ENCODE assay signal across 21 mouse cellular contexts in the genomic region with DNA sequence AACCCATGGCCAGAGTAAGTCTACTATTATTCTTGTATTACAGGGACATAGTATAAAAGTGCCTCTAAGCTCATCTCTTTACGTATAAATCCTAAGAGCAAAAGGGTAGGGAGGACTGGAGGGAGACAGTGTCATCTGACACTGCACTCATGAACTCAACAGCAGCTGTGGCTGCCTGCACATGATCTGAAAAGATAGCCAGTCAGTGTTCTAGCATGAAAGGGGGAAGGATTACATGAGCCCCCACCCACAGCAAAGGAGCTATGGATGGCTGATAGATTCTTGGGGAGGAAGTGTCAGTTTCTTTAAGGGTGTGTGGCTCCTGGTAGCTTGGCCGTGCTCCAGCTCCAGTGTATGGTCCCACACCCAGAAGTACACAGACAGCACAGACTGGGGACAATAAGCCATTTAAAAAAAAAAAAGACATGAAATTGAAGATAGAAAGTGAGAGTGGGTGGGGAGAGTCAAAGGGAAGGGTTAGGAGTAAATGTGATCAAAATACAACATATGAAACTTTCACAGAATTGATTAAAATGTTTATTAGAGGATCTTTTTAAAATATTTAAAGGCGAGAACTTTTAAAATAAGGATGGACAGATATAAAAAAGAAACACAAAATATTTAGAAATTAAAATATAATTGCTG. TPM values are rescaled to one million over a fixed set of nuclear protein-coding genes. Genes with fewer than 3 reads are reported as not detected.
A peak's percentile ranks its signal among the peaks of the same experiment; 100 is the strongest.
DNase-seq lines count a peak whose midpoint lies in the region; ATAC-seq lines count a peak whose summit lies in the region.
"Had no signal": no experiment of that assay in that cellular context is flagged by ENCODE, and none has a peak within 500 bp of the region (broad histone marks: within the 10 kb centered on the region; RNA-seq: fewer than 3 reads in every experiment).

No protein-coding gene starts in this region.

- H3K27me3 ChIP-seq in heart, embryonic 11.5 days (ENCODE audit: control insufficient read depth, insufficient read depth, low read length), result no peaks in the 10 kb centered on the region
- no peaks in the 10 kb centered on the region for H3K27me3 ChIP-seq in liver, embryonic 15.5 days
- H3K27me3 ChIP-seq in forebrain, embryonic 11.5 days (ENCODE audit: control insufficient read depth, insufficient read depth, low read length), result no peaks in the 10 kb centered on the region
- H3K27me3 ChIP-seq: forebrain, embryonic 13.5 days; limb, embryonic 15.5 days had no signal

- DNase-seq in heart, adult 11 months, result no peak
- DNase-seq in liver, result no peak
- DNase-seq in MEL-GATA-1-ER (ENCODE audit: extremely low read depth, low read depth), result peak; percentile 74
- peak; percentile 24 for DNase-seq in heart, postnatal 4 days
- DNase-seq in urinary bladder, postnatal 4 days (ENCODE audit: low spot score in 2 of 2), result no peak
- DNase-seq in forebrain, embryonic 11.5 days (ENCODE audit: low spot score), result no peak
- DNase-seq: adrenal gland, adult 8-10 months; cerebellum, adult 18-20 months; retina, postnatal 1 day; thymus, adult 2 months had no signal

- no peak overlapping the region for H3K9ac ChIP-seq in heart, embryonic 11.5 days (ENCODE audit: low read depth, low read length)
- no peak overlapping the region for H3K9ac ChIP-seq in liver, embryonic 15.5 days
- no peak overlapping the region for H3K9ac ChIP-seq in forebrain, embryonic 11.5 days (ENCODE audit: low read length)
- H3K9ac ChIP-seq: forebrain, embryonic 13.5 days; limb, embryonic 15.5 days had no signal

- ATAC-seq in heart, embryonic 11.5 days (replicated peaks; ENCODE audit: insufficient number of reproducible peaks, low FRiP score, low TSS enrichment), result 0 out of 2 replicates have a peak, but pooled peaks have one; percentile 4
- ATAC-seq in liver, embryonic 15.5 days (ENCODE audit: insufficient read depth), result peak; percentile 31; the same call in 1 of the 2 replicates
- no peak for ATAC-seq in forebrain, embryonic 11.5 days (replicated peaks; ENCODE audit: low FRiP score)
- ATAC-seq: forebrain, embryonic 13.5 days; hindbrain, embryonic 16.5 days had no signal

- H3K4me2 ChIP-seq in heart, embryonic 11.5 days, result peak overlapping the region; percentile 38
- H3K4me2 ChIP-seq in liver, embryonic 15.5 days, result no peak overlapping the region
- no peak overlapping the region for H3K4me2 ChIP-seq in forebrain, embryonic 11.5 days (ENCODE audit: low read depth, low read length, severe bottlenecking)
- H3K4me2 ChIP-seq: forebrain, embryonic 13.5 days; limb, embryonic 15.5 days had no signal

- no peaks in the 10 kb centered on the region for H3K36me3 ChIP-seq in heart, embryonic 11.5 days (ENCODE audit: control insufficient read depth, insufficient read depth, low read length)
- H3K36me3 ChIP-seq in liver, embryonic 15.5 days (replicated peaks), result no peaks in the 10 kb centered on the region
- no peaks in the 10 kb centered on the region for H3K36me3 ChIP-seq in forebrain, embryonic 11.5 days (ENCODE audit: control insufficient read depth, insufficient read depth, low read length)
- H3K36me3 ChIP-seq: limb, embryonic 15.5 days had no signal

- WGBS in heart, embryonic 11.5 days (ENCODE audit: insufficient replicate concordance), result 44% methylated on average over 3 of the region's 3 CpGs
- 42% methylated on average over 3 of the region's 3 CpGs for WGBS in liver, embryonic 15.5 days (ENCODE audit: insufficient replicate concordance)
- WGBS in forebrain, embryonic 11.5 days, result 74% methylated on average over 3 of the region's 3 CpGs

- peak overlapping the region; percentile 68 for H3K27ac ChIP-seq in heart, embryonic 11.5 days (ENCODE audit: low read depth, low read length)
- no peak overlapping the region for H3K27ac ChIP-seq in liver, embryonic 15.5 days (replicated peaks)
- no peak overlapping the region for H3K27ac ChIP-seq in forebrain, embryonic 11.5 days (ENCODE audit: low read depth, low read length)
- H3K27ac ChIP-seq: forebrain, embryonic 13.5 days; limb, embryonic 15.5 days had no signal

- no peak overlapping the region for H3K4me3 ChIP-seq in heart, embryonic 11.5 days (ENCODE audit: low read depth, low read length)
- no peak overlapping the region for H3K4me3 ChIP-seq in liver, embryonic 15.5 days (replicated peaks)
- H3K4me3 ChIP-seq in forebrain, embryonic 11.5 days (ENCODE audit: low read depth, low read length), result no peak overlapping the region
- H3K4me3 ChIP-seq: forebrain, embryonic 13.5 days; limb, embryonic 15.5 days; megakaryocyte, embryonic 14.5 days had no signal

- H3K9me3 ChIP-seq in heart, embryonic 11.5 days (replicated peaks; ENCODE audit: control insufficient read depth, low read length), result no peaks in the 10 kb centered on the region
- no peaks in the 10 kb centered on the region for H3K9me3 ChIP-seq in liver, embryonic 15.5 days (replicated peaks)
- no peaks in the 10 kb centered on the region for H3K9me3 ChIP-seq in forebrain, embryonic 11.5 days (ENCODE audit: control insufficient read depth, low read length)
- H3K9me3 ChIP-seq: forebrain, embryonic 13.5 days; limb, embryonic 15.5 days; megakaryocyte, embryonic 14.5 days had no signal

- H3K4me1 ChIP-seq in heart, embryonic 11.5 days (ENCODE audit: control insufficient read depth, insufficient read depth, low read length), result peaks cover 18% of the 10 kb centered on the region
- peaks cover 8% of the 10 kb centered on the region for H3K4me1 ChIP-seq in liver, embryonic 15.5 days (replicated peaks)
- no peaks in the 10 kb centered on the region for H3K4me1 ChIP-seq in forebrain, embryonic 11.5 days (replicated peaks; ENCODE audit: control insufficient read depth, insufficient read depth, low read length)
- H3K4me1 ChIP-seq: limb, embryonic 15.5 days; megakaryocyte, embryonic 14.5 days had no signal

RNA-seq across cellular contexts. Expression of gene Slc47a2, which starts 22.6 kb away (rescaled TPM):
- 0.19 TPM in 1 of 2 replicates, not detected in the other for polyA plus RNA-seq in heart, embryonic 11.5 days (2014; fragmentation: Nextera tagmentation; extraction: Ambion mirVana)
- polyA plus RNA-seq in liver, embryonic 15.5 days (2015; fragmentation: Nextera tagmentation; extraction: Ambion mirVana), result 0.03 and 0.06 TPM in 2 replicates
- total RNA-seq in heart, postnatal 4 days (2021), result under 1 TPM; 0.11 to 0.12 TPM
- polyA plus RNA-seq in forebrain, embryonic 11.5 days (2014; fragmentation: Nextera tagmentation; extraction: Ambion mirVana), result not detected in 2 replicates
- total RNA-seq: adrenal gland, adult 8-10 months; granulocyte monocyte progenitor cell, adult 5-6 weeks; monocyte, adult 5-6 weeks; neutrophil, adult 5-6 weeks had no signal
- polyA plus RNA-seq: brain, embryonic 14.5 days; forebrain, embryonic 13.5 days; limb, embryonic 15.5 days; stomach, embryonic 14.5 days had no signal

RNA-seq across cellular contexts. Expression of gene Aldh3a2, which starts 52.8 kb away (rescaled TPM):
- 26.1 and 33.5 TPM in 2 replicates for polyA plus RNA-seq in heart, embryonic 11.5 days (2014; fragmentation: Nextera tagmentation; extraction: Ambion mirVana)
- 32.4 and 33.0 TPM in 2 replicates for polyA plus RNA-seq in liver, embryonic 15.5 days (2015; fragmentation: Nextera tagmentation; extraction: Ambion mirVana)
- total RNA-seq in heart, postnatal 4 days (2021), result 10 to 100 TPM; 43.4 to 43.6 TPM
- polyA plus RNA-seq in forebrain, embryonic 11.5 days (2014; fragmentation: Nextera tagmentation; extraction: Ambion mirVana), result 20.9 and 21.8 TPM in 2 replicates

RNA-seq across cellular contexts. Expression of gene Slc47a1, which starts 58.1 kb away (rescaled TPM):
- polyA plus RNA-seq in heart, embryonic 11.5 days (2014; fragmentation: Nextera tagmentation; extraction: Ambion mirVana), result 20.2 and 23.7 TPM in 2 replicates
- polyA plus RNA-seq in liver, embryonic 15.5 days (2015; fragmentation: Nextera tagmentation; extraction: Ambion mirVana), result 14.6 and 17.9 TPM in 2 replicates
- 10 to 100 TPM; 30.7 to 36.2 TPM for total RNA-seq in heart, postnatal 4 days (2021)
- polyA plus RNA-seq in forebrain, embryonic 11.5 days (2014; fragmentation: Nextera tagmentation; extraction: Ambion mirVana), result 0.09 and 0.11 TPM in 2 replicates
- total RNA-seq: granulocyte monocyte progenitor cell, adult 5-6 weeks; monocyte, adult 5-6 weeks; neutrophil, adult 5-6 weeks had no signal
- polyA plus RNA-seq: forebrain, embryonic 13.5 days had no signal

Comparison
In these comparisons a context has a peak if more than half of its experiments do, and no peak if none do; other contexts are left out.
1. DNase-seq: peak in MEL-GATA-1-ER (single experiment) and heart, postnatal 4 days (single experiment); none in heart, adult 11 months (single experiment), liver (single experiment), urinary bladder, postnatal 4 days (0 of 2) and forebrain, embryonic 11.5 days (single experiment).
2. RNA of gene Slc47a1, which starts 58.1 kb away (polyA plus RNA-seq): 20.2 to 23.7 TPM in heart, embryonic 11.5 days and 14.6 to 17.9 TPM in liver, embryonic 15.5 days; 0.09 to 0.11 TPM in forebrain, embryonic 11.5 days; every median in the first group is over 10 times any median in the second.